Mouse (Mus musculus) ES-Bruce4 (cell line): ENCODE data around the gene Nkx2-2. TPM values are rescaled to one million over a fixed set of nuclear protein-coding genes. Genes with fewer than 3 reads are reported as not detected.
A peak's percentile ranks its signal among the peaks of the same experiment; 100 is the strongest.

Source experiments
- H3K27ac ChIP-seq: 2 replicates; pipeline ENCODE4 v1.5.1; 2012; ENCODE audit warnings: low read length, inconsistent platforms; ENCODE audit not compliant: insufficient read depth
- H3K27me3 ChIP-seq: 2 replicates; pipeline ENCODE4 v1.6.1; 2012; ENCODE audit warnings: mild to moderate bottlenecking, low read length, inconsistent platforms; ENCODE audit not compliant: control insufficient read depth, poor library complexity, insufficient read depth, severe bottlenecking
- H3K36me3 ChIP-seq: 2 replicates; pipeline ENCODE4 v1.6.1; 2012; ENCODE audit warnings: inconsistent platforms, mild to moderate bottlenecking, low read length, moderate library complexity; ENCODE audit not compliant: control insufficient read depth, poor library complexity, insufficient read depth, severe bottlenecking
- H3K4me1 ChIP-seq: one replicate; pipeline ENCODE4 v1.8.1; 2011; ENCODE audit warnings: low read length; ENCODE audit not compliant: control insufficient read depth, insufficient read depth
- H3K4me3 ChIP-seq: 2 replicates; pipeline ENCODE4 v1.5.1; 2011; ENCODE audit warnings: low read depth, mild to moderate bottlenecking, low read length
- H3K9ac ChIP-seq: 2 replicates; pipeline ENCODE4 v1.6.1; 2012; ENCODE audit warnings: low read depth, mild to moderate bottlenecking, inconsistent platforms; ENCODE audit not compliant: poor library complexity, severe bottlenecking
- H3K9me3 ChIP-seq: replicated peaks from 2 replicates; pipeline ENCODE4 v1.6.1; 2012; ENCODE audit warnings: mild to moderate bottlenecking, low read length, inconsistent platforms; ENCODE audit not compliant: control insufficient read depth, poor library complexity, insufficient read depth, severe bottlenecking
- CTCF ChIP-seq: IDR thresholded peaks from one replicate; pipeline ENCODE4 v1.8.1; 2011; ENCODE audit warnings: low read depth, low read length
- EP300 ChIP-seq: IDR thresholded peaks from 2 replicates; pipeline ENCODE4 v1.6.1; 2011; ENCODE audit warnings: low read depth, low read length; ENCODE audit not compliant: insufficient read depth
- POLR2A ChIP-seq: IDR thresholded peaks from one replicate; pipeline ENCODE4 v1.8.1; 2011; ENCODE audit warnings: low read length; ENCODE audit not compliant: insufficient read depth
- polyA plus RNA-seq: library from polyadenylated mRNA; stranded (reverse); fragments of >200 nt; gene quantifications from 2 replicates; pipeline ENCODE4 v1.2.4, GENCODE M21; 2011; ENCODE audit warnings: low read depth; ENCODE audit not compliant: missing spikeins, insufficient read depth, insufficient read length

Gene Nkx2-2
- polyA plus RNA-seq, 1 experiment = not detected

GRCm38 (mm10) chr2:147182709-147183260 is 11.3 kb downstream of the Nkx2-2 start:
- no peaks in the 10 kb centered on the region for H3K36me3 ChIP-seq
- no peak overlapping the region for H3K4me3 ChIP-seq
- no peaks in the 10 kb centered on the region for H3K9me3 ChIP-seq
- TF ChIP-seq POLR2A (no peak), EP300 (no peak), CTCF (no peak)
- no peaks in the 10 kb centered on the region for H3K4me1 ChIP-seq
- H3K27ac ChIP-seq = no peak overlapping the region
- peaks cover 25% of the 10 kb centered on the region for H3K27me3 ChIP-seq
- no peak overlapping the region for H3K9ac ChIP-seq

GRCm38 (mm10) chr2:147181926-147182708 is 11.9 kb downstream of the Nkx2-2 start:
- Histone ChIP-seq H3K9me3 (no peaks in the 10 kb centered on the region), H3K27ac (no peak overlapping the region), H3K36me3 (no peaks in the 10 kb centered on the region), H3K9ac (no peak overlapping the region), H3K4me3 (no peak overlapping the region), H3K4me1 (no peaks in the 10 kb centered on the region), H3K27me3 (peaks cover 24% of the 10 kb centered on the region)
- TF ChIP-seq CTCF = no peak
- no peak for TF ChIP-seq EP300
- no peak for TF ChIP-seq POLR2A

- H3K36me3 ChIP-seq = no peaks in the 10 kb centered on the region
- H3K27ac ChIP-seq = no peak overlapping the region
- no peak for TF ChIP-seq POLR2A
- TF ChIP-seq EP300 = no peak
- no peak for TF ChIP-seq CTCF
- H3K4me3 ChIP-seq = no peak overlapping the region
- H3K9ac ChIP-seq = no peak overlapping the region
- H3K9me3 ChIP-seq = no peaks in the 10 kb centered on the region
- H3K4me1 ChIP-seq = no peaks in the 10 kb centered on the region
- peaks cover 21% of the 10 kb centered on the region for H3K27me3 ChIP-seq
Observed at GRCm38 (mm10) chr2:147181304-147181665, 12.8 kb downstream of the Nkx2-2 start.

GRCm38 (mm10) chr2:147180649-147181303 is 13.3 kb downstream of the Nkx2-2 start:
- H3K36me3 ChIP-seq = no peaks in the 10 kb centered on the region
- peaks cover 18% of the 10 kb centered on the region for H3K27me3 ChIP-seq
- no peaks in the 10 kb centered on the region for H3K4me1 ChIP-seq
- H3K27ac ChIP-seq = no peak overlapping the region
- TF ChIP-seq EP300 (no peak), CTCF (no peak), POLR2A (no peak)
- H3K9ac ChIP-seq = no peak overlapping the region
- no peak overlapping the region; the same call in 1 of the 2 replicates for H3K4me3 ChIP-seq
- no peaks in the 10 kb centered on the region for H3K9me3 ChIP-seq

GRCm38 (mm10) chr2:147178091-147179059 is 15.7 kb downstream of the Nkx2-2 start:
- TF ChIP-seq EP300 (no peak), CTCF (peak; percentile 66), POLR2A (no peak)
- H3K9ac ChIP-seq = peak overlapping the region; percentile 42; the same call in 1 of the 2 replicates

More at GRCm38 (mm10) chr2:147178091-147179059, 15.7 kb downstream of the Nkx2-2 start:
- Histone ChIP-seq H3K27me3 (peaks cover 4% of the 10 kb centered on the region), H3K36me3 (no peaks in the 10 kb centered on the region), H3K4me3 (peak overlapping the region; percentile 87), H3K9me3 (no peaks in the 10 kb centered on the region), H3K27ac (no peak overlapping the region), H3K4me1 (no peaks in the 10 kb centered on the region)
